Mouse (Mus musculus): ENCODE measurements at regions not wholly inside any gene's neighbourhood (a gene's known extent, or its start where the extent isn't known, plus 50 kb on each side); places are given as distances from the start of the nearest gene placed in this dataset.

GRCm38 (mm10) chr10:21677911-21678310 is 85.0 kb downstream of the 1700020N01Rik start:
- no peak for TF ChIP-seq CTCF (conservative IDR thresholded peaks at IDR 0.05; ENCODE audit: insufficient read depth, insufficient read length, low read depth, low read length)
- TF ChIP-seq POLR2A (IDR thresholded peaks at IDR 0.05; ENCODE audit: low read depth, low read length), result no peak

All from kidney, adult 2 months (tissue).